Mouse (Mus musculus): Measurements from ENCODE around the gene Tnfrsf12a.

DNA sequence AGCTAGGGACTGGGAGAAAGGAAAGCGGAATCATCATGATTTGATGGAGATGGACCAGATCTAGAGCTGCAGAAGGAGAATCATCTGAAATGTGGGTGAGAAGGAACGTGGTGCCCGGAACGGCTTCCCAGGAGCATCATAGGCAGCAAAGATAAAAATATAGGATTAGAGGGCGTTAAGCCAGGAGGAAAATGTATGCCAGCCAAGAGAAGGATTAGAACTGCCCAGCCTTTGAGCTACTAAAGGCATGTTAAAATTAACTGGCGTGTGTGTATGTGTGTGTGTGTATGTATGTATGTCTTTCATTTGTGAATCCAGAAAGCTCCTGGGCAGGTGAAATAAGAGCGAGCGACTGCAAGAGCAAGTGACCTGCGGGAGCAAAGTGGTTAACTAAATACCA, 26.0 kb upstream of the Tnfrsf12a start:
- no peak for TF ChIP-seq CTCF (IDR thresholded peaks at IDR 0.05; ENCODE audit: control insufficient read depth, insufficient read depth, low read length)
- TF ChIP-seq POLR2A (IDR thresholded peaks at IDR 0.05; ENCODE audit: borderline replicate concordance, control insufficient read depth, low read depth, low read length): no peak
